Mouse (Mus musculus) hindbrain, embryonic 10.5 days (tissue): Measurements from ENCODE around the gene Dnaaf5. TPM values are rescaled to one million over a fixed set of nuclear protein-coding genes. Genes with fewer than 3 reads are reported as not detected.

Experiments
- DNase-seq: peaks from one replicate; pipeline ENCODE4 v3.0.0-alpha.2; 2017; ENCODE audit warnings: low spot score
- H3K27ac ChIP-seq: fragments of 300-500 bp; sonication (generic); 2 replicates; pipeline ENCODE4 v1.5.1; 2016; ENCODE audit warnings: mild to moderate bottlenecking, moderate library complexity
- H3K27me3 ChIP-seq: fragments of 300-500 bp; sonication (generic); 2 replicates; pipeline ENCODE4 v1.6.1; 2016; ENCODE audit warnings: mild to moderate bottlenecking; ENCODE audit not compliant: poor library complexity, insufficient read depth, severe bottlenecking
- H3K36me3 ChIP-seq: fragments of 300-500 bp; sonication (generic); 2 replicates; pipeline ENCODE4 v1.6.1; 2016; ENCODE audit warnings: mild to moderate bottlenecking, moderate library complexity
- H3K4me1 ChIP-seq: fragments of 300-500 bp; sonication (generic); replicated peaks from 2 replicates; pipeline ENCODE4 v1.6.1; 2016; ENCODE audit warnings: mild to moderate bottlenecking
- H3K4me3 ChIP-seq: fragments of 300-500 bp; sonication (generic); 2 replicates; pipeline ENCODE4 v1.5.1; 2016; ENCODE audit warnings: mild to moderate bottlenecking, moderate library complexity
- H3K9me3 ChIP-seq: fragments of 300-500 bp; sonication (generic); 2 replicates; pipeline ENCODE4 v1.6.1; 2016; ENCODE audit warnings: mild to moderate bottlenecking, moderate library complexity
- WGBS: fragments of 180-500 bp; shearing (Covaris S2); methylation state at CpG from one replicate; pipeline ENCODE4 v1.1.7; 2016; 5-methylcytosine and 5-hydroxymethylcytosine counted together
- polyA plus RNA-seq: library from polyadenylated mRNA; unstranded; fragments of >200 nt; fragmentation: Nextera tagmentation; extraction: Ambion mirVana; gene quantifications from 2 replicates; pipeline ENCODE4 v1.2.1, GENCODE M21; 2016

Gene Dnaaf5
- polyA plus RNA-seq, 1 experiment from 2014 or later = 10.3 TPM

DNA sequence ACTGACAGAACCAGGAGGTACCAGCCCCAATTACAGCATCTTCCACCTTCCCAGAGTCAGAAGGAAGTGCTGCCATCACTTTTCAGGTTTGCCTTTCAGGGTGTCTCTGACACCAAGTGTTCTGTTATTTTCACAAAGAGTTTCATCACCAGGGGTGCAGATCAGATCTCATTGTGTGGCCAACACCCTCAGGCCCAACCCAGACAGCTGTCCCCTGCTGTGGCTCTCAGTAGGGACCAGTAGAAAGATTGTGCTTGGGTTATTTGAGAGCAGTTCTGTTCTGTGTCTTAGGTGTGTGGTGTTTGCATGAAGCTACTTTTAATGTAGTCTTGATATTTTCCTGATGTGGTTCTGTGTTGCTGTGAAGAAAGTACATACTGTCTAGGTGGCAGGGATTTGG, 58.2 kb downstream of the Dnaaf5 start:
- Histone ChIP-seq H3K4me1 (peaks cover 10% of the 10 kb centered on the region), H3K27me3 (no peaks in the 10 kb centered on the region), H3K4me3 (no peak overlapping the region), H3K27ac (no peak overlapping the region), H3K9me3 (no peaks in the 10 kb centered on the region), H3K36me3 (peaks cover 40% of the 10 kb centered on the region)
- DNase-seq = no peak

GRCm38 (mm10) chr5:139208871-139209684, 59.1 kb downstream of the Dnaaf5 start:
- Histone ChIP-seq H3K4me3 (no peak overlapping the region), H3K27ac (no peak overlapping the region), H3K9me3 (no peaks in the 10 kb centered on the region), H3K36me3 (peaks cover 44% of the 10 kb centered on the region), H3K4me1 (peaks cover 10% of the 10 kb centered on the region), H3K27me3 (no peaks in the 10 kb centered on the region)
- no peak for DNase-seq
- 90% methylated on average over 10 of the region's 10 CpGs for WGBS

DNA sequence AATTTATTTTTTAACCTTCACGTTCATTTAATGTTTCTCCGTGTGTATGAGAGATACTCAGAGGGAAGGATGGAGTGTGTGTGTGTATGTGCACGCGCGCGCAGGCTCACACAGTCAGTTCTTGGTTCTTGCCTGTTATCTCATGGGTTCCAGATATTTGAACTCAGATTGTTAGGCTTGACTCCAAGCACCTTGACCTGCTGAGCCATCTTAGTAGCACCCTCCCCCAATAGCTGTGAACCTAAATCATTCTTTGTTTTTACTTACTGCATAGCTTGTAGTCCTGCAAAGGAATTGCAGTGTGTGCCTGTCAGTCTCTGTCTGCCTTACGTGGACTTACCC, 59.6 kb downstream of the Dnaaf5 start:
- H3K9me3 ChIP-seq = no peaks in the 10 kb centered on the region
- DNase-seq = no peak
- H3K4me1 ChIP-seq = peaks cover 10% of the 10 kb centered on the region
- WGBS = 98% methylated on average over 7 of the region's 7 CpGs
- H3K4me3 ChIP-seq = no peak overlapping the region
- no peaks in the 10 kb centered on the region for H3K27me3 ChIP-seq
- peaks cover 46% of the 10 kb centered on the region for H3K36me3 ChIP-seq
- no peak overlapping the region for H3K27ac ChIP-seq

DNA sequence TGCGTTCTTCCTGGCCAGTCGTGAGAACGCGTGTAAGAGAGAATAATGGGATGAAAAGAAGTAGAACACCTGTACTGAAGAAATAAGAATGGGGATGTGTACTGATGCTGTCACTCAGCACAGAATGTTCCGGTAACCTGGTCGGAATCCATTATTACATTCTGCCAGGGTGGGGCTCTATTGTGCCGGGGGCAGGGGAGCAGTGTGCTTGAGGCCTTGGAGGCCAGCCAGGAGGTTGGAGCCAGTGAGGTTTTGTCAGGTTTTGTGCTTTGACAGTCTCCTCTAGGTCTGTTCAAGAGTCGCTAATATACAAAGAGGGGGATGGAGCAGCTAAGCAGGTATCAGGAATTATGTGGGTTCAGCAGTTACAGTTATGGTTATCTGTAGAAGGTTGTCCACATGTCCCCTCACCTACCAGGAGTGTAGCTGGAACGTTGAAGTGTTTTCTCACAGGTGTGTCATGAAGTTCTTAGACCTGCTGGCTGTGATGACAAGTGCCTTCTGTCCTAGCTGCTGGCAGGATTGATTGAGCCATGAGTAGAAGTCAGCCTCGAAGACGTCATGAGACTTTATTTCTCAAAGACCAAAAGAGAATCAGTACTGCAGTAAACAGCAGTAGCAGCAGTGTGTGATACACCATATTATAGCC, 61.8 kb downstream of the Dnaaf5 start:
- no peaks in the 10 kb centered on the region for H3K9me3 ChIP-seq
- H3K36me3 ChIP-seq = peaks cover 67% of the 10 kb centered on the region
- no peak for DNase-seq
- H3K4me3 ChIP-seq = no peak overlapping the region
- no peaks in the 10 kb centered on the region for H3K4me1 ChIP-seq
- no peak overlapping the region for H3K27ac ChIP-seq
- WGBS = 95% methylated on average over 11 of the region's 11 CpGs
- H3K27me3 ChIP-seq = no peaks in the 10 kb centered on the region

DNA sequence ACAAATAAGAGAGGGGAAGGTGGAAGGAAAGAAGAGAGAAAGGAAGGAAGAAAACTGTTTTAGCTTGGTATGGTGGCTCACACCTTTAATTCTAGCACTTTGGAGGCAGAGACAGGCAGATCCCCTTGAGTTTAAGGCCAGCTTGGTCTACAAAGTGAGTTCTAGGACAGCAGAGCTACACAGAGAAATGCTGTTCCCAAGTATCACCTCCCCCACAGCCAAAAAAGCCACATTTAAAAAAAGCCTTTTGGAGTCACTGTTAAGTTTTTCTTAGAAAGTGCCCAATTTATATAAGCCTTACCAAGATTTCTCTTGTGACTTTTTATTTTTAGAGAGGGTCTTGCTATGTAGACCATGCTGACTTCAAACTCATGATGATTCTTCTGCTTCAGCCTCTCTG, 64.3 kb downstream of the Dnaaf5 start:
- no peak overlapping the region for H3K27ac ChIP-seq
- H3K9me3 ChIP-seq = no peaks in the 10 kb centered on the region
- peaks cover 63% of the 10 kb centered on the region for H3K36me3 ChIP-seq
- H3K4me3 ChIP-seq = no peak overlapping the region
- no peak for DNase-seq
- H3K4me1 ChIP-seq = no peaks in the 10 kb centered on the region
- no peaks in the 10 kb centered on the region for H3K27me3 ChIP-seq

GRCm38 (mm10) chr5:139215184-139215583, 65.2 kb downstream of the Dnaaf5 start:
- peaks cover 62% of the 10 kb centered on the region for H3K36me3 ChIP-seq
- DNase-seq = no peak
- WGBS = 96% methylated on average over 5 of the region's 5 CpGs

GRCm38 (mm10) chr5:139216121-139216520, 66.1 kb downstream of the Dnaaf5 start:
- no peak overlapping the region for H3K27ac ChIP-seq
- H3K36me3 ChIP-seq = peaks cover 62% of the 10 kb centered on the region
- DNase-seq = no peak
- no peak overlapping the region for H3K4me3 ChIP-seq
- no peaks in the 10 kb centered on the region for H3K4me1 ChIP-seq
- no peaks in the 10 kb centered on the region for H3K9me3 ChIP-seq
- 95% methylated on average over 2 of the region's 2 CpGs for WGBS
- H3K27me3 ChIP-seq = no peaks in the 10 kb centered on the region

More at GRCm38 (mm10) chr5:139215184-139215583, 65.2 kb downstream of the Dnaaf5 start:
- no peaks in the 10 kb centered on the region for H3K9me3 ChIP-seq
- no peaks in the 10 kb centered on the region for H3K27me3 ChIP-seq
- H3K4me1 ChIP-seq = no peaks in the 10 kb centered on the region
- no peak overlapping the region for H3K4me3 ChIP-seq
- H3K27ac ChIP-seq = no peak overlapping the region

DNA sequence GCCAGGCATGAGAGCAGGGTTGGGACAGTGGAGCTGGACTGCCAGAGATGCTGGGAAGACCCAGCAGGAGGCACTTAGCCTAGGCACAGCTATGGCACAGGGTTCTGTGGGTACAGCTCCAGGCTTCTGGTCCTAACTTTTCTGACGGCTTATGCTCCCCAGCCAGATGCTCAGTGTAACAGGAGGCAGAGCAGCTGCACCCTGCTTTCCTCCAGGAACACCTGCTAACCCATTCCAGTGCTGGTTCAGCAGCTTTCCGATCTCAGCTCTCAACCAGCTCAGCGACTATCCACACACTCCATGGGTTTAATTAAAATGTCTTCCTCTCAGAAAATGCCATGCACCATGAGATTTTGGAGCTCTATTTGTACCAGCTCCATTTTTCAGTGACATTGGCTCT, 66.8 kb downstream of the Dnaaf5 start:
- H3K27me3 ChIP-seq = no peaks in the 10 kb centered on the region
- DNase-seq = no peak
- peaks cover 64% of the 10 kb centered on the region for H3K36me3 ChIP-seq
- H3K4me3 ChIP-seq = no peak overlapping the region
- H3K9me3 ChIP-seq = no peaks in the 10 kb centered on the region
- WGBS = 82% methylated on average over 3 of the region's 3 CpGs
- H3K4me1 ChIP-seq = no peaks in the 10 kb centered on the region
- H3K27ac ChIP-seq = no peak overlapping the region

- no peaks in the 10 kb centered on the region for H3K9me3 ChIP-seq
- peaks cover 82% of the 10 kb centered on the region for H3K36me3 ChIP-seq
- no peak overlapping the region for H3K27ac ChIP-seq
- no peak overlapping the region for H3K4me3 ChIP-seq
- no peaks in the 10 kb centered on the region for H3K27me3 ChIP-seq
- DNase-seq = no peak
- 90% methylated on average over 4 of the region's 4 CpGs for WGBS
- H3K4me1 ChIP-seq = no peaks in the 10 kb centered on the region
Observed at GRCm38 (mm10) chr5:139220006-139220515, 70.0 kb downstream of the Dnaaf5 start.

DNA sequence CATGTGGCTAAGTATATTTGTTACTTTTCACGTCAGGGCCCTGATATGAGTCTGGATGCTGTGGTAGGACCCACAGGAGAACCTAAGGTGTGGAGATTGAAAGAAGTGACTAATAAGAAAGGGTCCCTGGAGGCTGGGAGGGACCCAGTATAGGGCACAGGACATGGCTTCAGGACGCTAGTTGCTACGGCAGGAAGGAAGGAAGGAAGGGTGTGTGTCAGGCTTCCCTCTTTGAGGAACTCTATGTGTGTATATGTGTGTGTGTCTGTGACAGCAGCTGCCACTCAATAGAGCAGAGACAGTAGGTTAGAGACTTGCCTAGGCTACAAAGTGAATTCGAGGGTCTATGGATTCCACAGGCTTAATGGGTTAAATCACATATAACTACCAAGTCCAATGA, 70.6 kb downstream of the Dnaaf5 start:
- Histone ChIP-seq H3K4me1 (no peaks in the 10 kb centered on the region), H3K27me3 (no peaks in the 10 kb centered on the region), H3K9me3 (no peaks in the 10 kb centered on the region), H3K27ac (no peak overlapping the region), H3K4me3 (no peak overlapping the region), H3K36me3 (peaks cover 82% of the 10 kb centered on the region)
- 84% methylated on average over 4 of the region's 4 CpGs for WGBS
- DNase-seq = no peak

- DNase-seq = no peak
- WGBS = 95% methylated on average over 10 of the region's 10 CpGs
- Histone ChIP-seq H3K36me3 (peaks cover 90% of the 10 kb centered on the region), H3K27ac (no peak overlapping the region), H3K9me3 (no peaks in the 10 kb centered on the region), H3K4me1 (no peaks in the 10 kb centered on the region), H3K4me3 (no peak overlapping the region), H3K27me3 (no peaks in the 10 kb centered on the region)
Observed at GRCm38 (mm10) chr5:139223331-139223730, 73.3 kb downstream of the Dnaaf5 start.

DNA sequence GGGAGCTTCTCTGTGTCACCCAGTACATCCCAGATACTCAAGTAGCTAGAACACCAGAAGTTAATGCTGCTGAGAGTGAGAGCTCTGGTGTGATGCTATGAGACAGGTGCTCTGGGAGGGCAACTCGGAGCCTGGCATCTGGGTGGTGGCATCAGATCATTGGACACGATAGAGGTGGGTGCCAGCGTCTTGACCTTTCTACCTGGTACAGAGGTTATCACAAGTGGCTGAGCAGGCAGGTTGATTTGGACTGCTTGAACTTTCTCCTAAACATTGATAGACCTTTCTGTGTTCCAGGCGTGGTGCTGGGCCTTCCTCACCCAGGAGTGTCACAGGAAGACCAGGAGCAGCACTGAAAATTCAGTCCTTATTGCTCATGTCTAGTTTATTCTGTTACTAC, 77.2 kb downstream of the Dnaaf5 start:
- no peak overlapping the region for H3K4me3 ChIP-seq
- no peaks in the 10 kb centered on the region for H3K4me1 ChIP-seq
- no peaks in the 10 kb centered on the region for H3K27me3 ChIP-seq
- DNase-seq = no peak
- H3K27ac ChIP-seq = no peak overlapping the region
- H3K9me3 ChIP-seq = no peaks in the 10 kb centered on the region
- WGBS = 91% methylated on average over 4 of the region's 4 CpGs
- H3K36me3 ChIP-seq = peaks cover 100% of the 10 kb centered on the region

GRCm38 (mm10) chr5:139227645-139228044, 77.6 kb downstream of the Dnaaf5 start:
- no peak overlapping the region for H3K4me3 ChIP-seq
- H3K36me3 ChIP-seq = peaks cover 100% of the 10 kb centered on the region
- no peaks in the 10 kb centered on the region for H3K4me1 ChIP-seq
- no peaks in the 10 kb centered on the region for H3K9me3 ChIP-seq
- DNase-seq = no peak
- WGBS = 88% methylated on average over 2 of the region's 2 CpGs
- H3K27ac ChIP-seq = no peak overlapping the region
- no peaks in the 10 kb centered on the region for H3K27me3 ChIP-seq
